Mouse (Mus musculus): Measurements from ENCODE around the gene Gfra1. TPM values are rescaled to one million over a fixed set of nuclear protein-coding genes. Genes with fewer than 3 reads are reported as not detected.

Gfra1 gene
- polyA plus RNA-seq, 1 experiment from 2014 or later, result 24.0 TPM

- no peak overlapping the region for H3K9ac ChIP-seq
- H3K27me3 ChIP-seq, result peaks cover 11% of the 10 kb centered on the region
- no peak overlapping the region for H3K4me3 ChIP-seq
- peaks cover 20% of the 10 kb centered on the region for H3K4me1 ChIP-seq
- no peak overlapping the region for H3K27ac ChIP-seq
- no peak for ATAC-seq (ENCODE audit: insufficient number of reproducible peaks, insufficient read depth, low FRiP score, low TSS enrichment, low read depth)
- 95% methylated on average over 7 of the region's 7 CpGs for WGBS
- H3K4me2 ChIP-seq, result no peak overlapping the region
- H3K9me3 ChIP-seq, result no peaks in the 10 kb centered on the region
- no peaks in the 10 kb centered on the region for H3K36me3 ChIP-seq
These were observed 14.5 kb downstream of the Gfra1 start for GRCm38 (mm10) chr19:58441246-58441645.

- Histone ChIP-seq H3K27me3 (peaks cover 9% of the 10 kb centered on the region), H3K36me3 (no peaks in the 10 kb centered on the region), H3K4me2 (no peak overlapping the region), H3K9ac (no peak overlapping the region), H3K4me1 (peaks cover 22% of the 10 kb centered on the region), H3K4me3 (no peak overlapping the region), H3K9me3 (no peaks in the 10 kb centered on the region), H3K27ac (no peak overlapping the region)
- 95% methylated on average over 4 of the region's 4 CpGs for WGBS
- ATAC-seq (ENCODE audit: insufficient number of reproducible peaks, insufficient read depth, low FRiP score, low TSS enrichment, low read depth), result no peak
These were observed 16.9 kb downstream of the Gfra1 start for GRCm38 (mm10) chr19:58438762-58439161.

GRCm38 (mm10) chr19:58437441-58438071 is 18.2 kb downstream of the Gfra1 start:
- WGBS, result 62% methylated on average over 10 of the region's 10 CpGs
- H3K9ac ChIP-seq, result no peak overlapping the region
- H3K27ac ChIP-seq, result 0 out of 2 replicates have a peak overlapping the region, but pooled peaks have one; percentile 1

GRCm38 (mm10) chr19:58436874-58437273 is 18.8 kb downstream of the Gfra1 start:
- ATAC-seq (ENCODE audit: insufficient number of reproducible peaks, insufficient read depth, low FRiP score, low TSS enrichment, low read depth), result no peak
- Histone ChIP-seq H3K27ac (no peak overlapping the region), H3K4me1 (peaks cover 22% of the 10 kb centered on the region), H3K4me3 (no peak overlapping the region), H3K27me3 (no peaks in the 10 kb centered on the region), H3K9me3 (no peaks in the 10 kb centered on the region), H3K9ac (no peak overlapping the region), H3K4me2 (no peak overlapping the region), H3K36me3 (no peaks in the 10 kb centered on the region)
- WGBS, result 75% methylated on average over 3 of the region's 3 CpGs

More at GRCm38 (mm10) chr19:58437441-58438071, 18.2 kb downstream of the Gfra1 start:
- ATAC-seq (ENCODE audit: insufficient number of reproducible peaks, insufficient read depth, low FRiP score, low TSS enrichment, low read depth), result no peak
- Histone ChIP-seq H3K27me3 (peaks cover 3% of the 10 kb centered on the region; the same call in 1 of the 2 replicates), H3K4me3 (no peak overlapping the region), H3K4me1 (peaks cover 22% of the 10 kb centered on the region), H3K9me3 (no peaks in the 10 kb centered on the region), H3K36me3 (no peaks in the 10 kb centered on the region), H3K4me2 (no peak overlapping the region)

- no peaks in the 10 kb centered on the region for H3K27me3 ChIP-seq
- H3K36me3 ChIP-seq, result no peaks in the 10 kb centered on the region
- H3K9ac ChIP-seq, result no peak overlapping the region
- no peak overlapping the region for H3K4me3 ChIP-seq
- H3K4me1 ChIP-seq, result peaks cover 24% of the 10 kb centered on the region
- H3K27ac ChIP-seq, result no peak overlapping the region
- 80% methylated on average over 5 of the region's 5 CpGs for WGBS
- H3K9me3 ChIP-seq, result no peaks in the 10 kb centered on the region
- no peak for ATAC-seq (ENCODE audit: insufficient number of reproducible peaks, insufficient read depth, low FRiP score, low TSS enrichment, low read depth)
- no peak overlapping the region for H3K4me2 ChIP-seq
These were observed 19.8 kb downstream of the Gfra1 start for GRCm38 (mm10) chr19:58435877-58436276.

- Histone ChIP-seq H3K36me3 (no peaks in the 10 kb centered on the region), H3K9ac (no peak overlapping the region), H3K9me3 (peaks cover 4% of the 10 kb centered on the region; the same call in 1 of the 2 replicates), H3K4me3 (no peak overlapping the region), H3K27me3 (no peaks in the 10 kb centered on the region), H3K4me2 (no peak overlapping the region), H3K27ac (no peak overlapping the region), H3K4me1 (peaks cover 29% of the 10 kb centered on the region)
- ATAC-seq (ENCODE audit: insufficient number of reproducible peaks, insufficient read depth, low FRiP score, low TSS enrichment, low read depth), result no peak
- WGBS, result 66% methylated on average over 5 of the region's 5 CpGs
These were observed 22.9 kb downstream of the Gfra1 start for GRCm38 (mm10) chr19:58432840-58433239.

GRCm38 (mm10) chr19:58428546-58428945 is 27.2 kb downstream of the Gfra1 start:
- H3K27me3 ChIP-seq, result no peaks in the 10 kb centered on the region
- peaks cover 4% of the 10 kb centered on the region; the same call in 1 of the 2 replicates for H3K9me3 ChIP-seq
- H3K4me3 ChIP-seq, result no peak overlapping the region
- H3K4me1 ChIP-seq, result peaks cover 10% of the 10 kb centered on the region
- 84% methylated on average over 4 of the region's 4 CpGs for WGBS
- H3K9ac ChIP-seq, result no peak overlapping the region
- no peaks in the 10 kb centered on the region for H3K36me3 ChIP-seq
- ATAC-seq (ENCODE audit: insufficient number of reproducible peaks, insufficient read depth, low FRiP score, low TSS enrichment, low read depth), result no peak
- no peak overlapping the region for H3K4me2 ChIP-seq
- no peak overlapping the region for H3K27ac ChIP-seq

GRCm38 (mm10) chr19:58427348-58427747 is 28.4 kb downstream of the Gfra1 start:
- Histone ChIP-seq H3K9ac (no peak overlapping the region), H3K4me3 (no peak overlapping the region), H3K27ac (no peak overlapping the region), H3K9me3 (peaks cover 4% of the 10 kb centered on the region; the same call in 1 of the 2 replicates), H3K4me2 (no peak overlapping the region), H3K4me1 (peaks cover 10% of the 10 kb centered on the region), H3K36me3 (no peaks in the 10 kb centered on the region), H3K27me3 (no peaks in the 10 kb centered on the region)
- ATAC-seq (ENCODE audit: insufficient number of reproducible peaks, insufficient read depth, low FRiP score, low TSS enrichment, low read depth), result no peak
- WGBS, result 87% methylated on average over 2 of the region's 2 CpGs

GRCm38 (mm10) chr19:58424928-58425327 is 30.8 kb downstream of the Gfra1 start:
- no peak overlapping the region for H3K9ac ChIP-seq
- H3K4me1 ChIP-seq, result peaks cover under 1% of the 10 kb centered on the region
- H3K36me3 ChIP-seq, result no peaks in the 10 kb centered on the region
- no peaks in the 10 kb centered on the region for H3K27me3 ChIP-seq
- peaks cover 4% of the 10 kb centered on the region; the same call in 1 of the 2 replicates for H3K9me3 ChIP-seq
- H3K4me3 ChIP-seq, result no peak overlapping the region
- no peak for ATAC-seq (ENCODE audit: insufficient number of reproducible peaks, insufficient read depth, low FRiP score, low TSS enrichment, low read depth)
- H3K27ac ChIP-seq, result no peak overlapping the region
- no peak overlapping the region for H3K4me2 ChIP-seq
- WGBS, result 86% methylated on average over 2 of the region's 2 CpGs

- H3K4me2 ChIP-seq, result no peak overlapping the region
- H3K9me3 ChIP-seq, result peaks cover 4% of the 10 kb centered on the region; the same call in 1 of the 2 replicates
- peaks cover 8% of the 10 kb centered on the region for H3K4me1 ChIP-seq
- WGBS, result 37% methylated on average over 3 of the region's 3 CpGs
- H3K27ac ChIP-seq, result no peak overlapping the region
- H3K9ac ChIP-seq, result no peak overlapping the region
- no peaks in the 10 kb centered on the region for H3K36me3 ChIP-seq
- no peak for ATAC-seq (ENCODE audit: insufficient number of reproducible peaks, insufficient read depth, low FRiP score, low TSS enrichment, low read depth)
- H3K27me3 ChIP-seq, result no peaks in the 10 kb centered on the region
- H3K4me3 ChIP-seq, result no peak overlapping the region
These were observed 31.5 kb downstream of the Gfra1 start for GRCm38 (mm10) chr19:58424179-58424578.

- WGBS, result 69% methylated on average over 4 of the region's 4 CpGs
These were observed 32.7 kb downstream of the Gfra1 start for GRCm38 (mm10) chr19:58422916-58423493.

GRCm38 (mm10) chr19:58419685-58420084 is 36.0 kb downstream of the Gfra1 start:
- no peak overlapping the region for H3K4me2 ChIP-seq
- H3K9me3 ChIP-seq, result no peaks in the 10 kb centered on the region
- ATAC-seq (ENCODE audit: insufficient number of reproducible peaks, insufficient read depth, low FRiP score, low TSS enrichment, low read depth), result no peak
- H3K36me3 ChIP-seq, result no peaks in the 10 kb centered on the region
- 0 out of 2 replicates have a peak overlapping the region, but pooled peaks have one; percentile 7 for H3K27ac ChIP-seq
- 20% methylated on average over 3 of the region's 3 CpGs for WGBS
- no peak overlapping the region for H3K9ac ChIP-seq
- no peak overlapping the region for H3K4me3 ChIP-seq
- H3K4me1 ChIP-seq, result peaks cover 9% of the 10 kb centered on the region
- H3K27me3 ChIP-seq, result no peaks in the 10 kb centered on the region

More at GRCm38 (mm10) chr19:58422916-58423493, 32.7 kb downstream of the Gfra1 start:
- ATAC-seq (ENCODE audit: insufficient number of reproducible peaks, insufficient read depth, low FRiP score, low TSS enrichment, low read depth), result no peak
- no peaks in the 10 kb centered on the region for H3K27me3 ChIP-seq
- peaks cover under 1% of the 10 kb centered on the region; the same call in 1 of the 2 replicates for H3K9me3 ChIP-seq
- H3K4me3 ChIP-seq, result no peak overlapping the region
- no peak overlapping the region for H3K9ac ChIP-seq
- H3K4me1 ChIP-seq, result peaks cover 9% of the 10 kb centered on the region
- no peak overlapping the region for H3K27ac ChIP-seq
- H3K4me2 ChIP-seq, result no peak overlapping the region
- no peaks in the 10 kb centered on the region for H3K36me3 ChIP-seq
